Mouse (Mus musculus): ENCODE data around the gene Actg1.

Actg1 gene

DNA sequence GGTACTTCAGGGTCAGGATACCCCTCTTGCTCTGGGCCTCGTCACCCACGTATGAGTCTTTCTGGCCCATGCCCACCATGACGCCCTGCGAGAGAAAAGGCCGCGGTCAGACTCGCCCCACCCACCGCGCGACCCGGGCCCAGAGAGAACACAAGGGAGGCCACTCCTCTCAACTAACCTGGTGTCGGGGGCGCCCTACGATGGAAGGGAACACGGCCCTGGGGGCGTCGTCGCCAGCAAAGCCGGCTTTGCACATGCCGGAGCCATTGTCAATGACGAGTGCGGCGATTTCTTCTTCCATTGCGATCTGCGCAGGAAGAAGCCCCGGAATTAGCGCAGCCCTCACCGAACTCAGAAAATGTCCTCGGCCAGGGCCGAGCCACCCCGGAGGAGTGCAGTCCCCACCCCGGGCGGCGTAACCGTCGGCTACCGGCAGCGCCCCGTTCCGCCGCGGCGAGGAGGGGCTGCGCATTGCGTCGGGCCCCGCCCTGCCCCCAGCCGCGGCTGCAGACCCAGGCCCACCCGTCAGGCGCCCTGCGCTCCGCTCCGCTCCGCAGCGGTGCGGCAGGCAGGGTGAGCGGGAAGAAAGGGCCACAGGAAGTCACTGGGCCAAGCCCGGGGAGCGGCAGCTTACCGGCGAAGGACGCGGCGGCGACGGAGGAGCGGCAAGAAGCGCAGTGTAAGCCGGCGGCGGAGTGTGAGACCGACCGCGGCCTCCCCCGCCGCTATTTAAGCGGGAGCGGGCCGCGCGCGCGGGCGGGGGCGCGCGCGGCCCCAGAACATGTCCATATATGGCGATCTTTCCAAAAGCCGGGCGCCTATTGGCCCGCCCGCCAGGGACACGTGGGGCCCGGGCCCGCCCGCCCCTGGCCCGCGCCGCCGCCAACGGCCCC, at the start of gene Actg1:
TSS of gene Actg1 (minus strand) at position 752 of the 893 bp plus-strand sequence.
- DNase-seq (ENCODE audit: low read depth, low spot score) = peak; percentile 81

DNA sequence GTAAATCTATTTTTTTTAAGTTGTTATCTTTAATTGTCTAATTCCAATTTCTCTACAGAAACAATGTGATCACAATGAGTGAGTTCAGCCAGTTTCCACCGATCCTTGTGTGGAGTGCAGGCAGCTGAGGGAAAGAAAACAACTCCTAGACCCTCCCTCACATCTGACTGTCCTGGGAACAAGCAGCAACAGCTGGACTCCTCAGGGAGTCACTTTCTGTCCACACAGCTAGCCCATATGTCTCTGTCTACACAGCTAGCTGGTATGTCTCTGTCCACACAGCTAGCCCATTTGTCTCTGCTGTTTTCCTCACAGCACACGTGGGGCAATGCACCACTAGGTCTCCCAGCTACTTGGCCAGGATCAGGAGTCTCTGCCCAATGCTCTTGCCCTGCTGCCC, 49.3 kb upstream of the Actg1 start:
- no peak for DNase-seq (ENCODE audit: low read depth, low spot score)

DNA sequence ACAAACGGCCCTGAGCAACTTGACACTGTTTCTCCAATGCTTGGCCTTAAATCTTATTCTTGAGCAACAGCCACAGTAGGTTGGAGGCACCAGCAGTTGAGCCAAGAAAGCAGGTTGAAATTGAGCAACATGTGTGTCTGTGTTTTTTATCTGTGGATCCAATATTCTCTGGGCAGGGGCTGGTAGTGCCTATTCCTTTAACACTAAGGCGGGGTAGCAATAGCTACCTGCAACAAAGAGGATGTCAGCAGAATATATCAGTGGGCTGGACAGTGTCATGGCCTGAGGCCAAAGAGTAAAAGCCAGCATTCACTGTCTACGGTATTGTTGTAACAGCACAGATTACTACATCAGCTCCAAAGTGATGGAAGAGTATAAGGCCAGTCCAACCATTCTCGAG, 47.3 kb upstream of the Actg1 start:
- no peak for DNase-seq (ENCODE audit: low read depth, low spot score)

DNA sequence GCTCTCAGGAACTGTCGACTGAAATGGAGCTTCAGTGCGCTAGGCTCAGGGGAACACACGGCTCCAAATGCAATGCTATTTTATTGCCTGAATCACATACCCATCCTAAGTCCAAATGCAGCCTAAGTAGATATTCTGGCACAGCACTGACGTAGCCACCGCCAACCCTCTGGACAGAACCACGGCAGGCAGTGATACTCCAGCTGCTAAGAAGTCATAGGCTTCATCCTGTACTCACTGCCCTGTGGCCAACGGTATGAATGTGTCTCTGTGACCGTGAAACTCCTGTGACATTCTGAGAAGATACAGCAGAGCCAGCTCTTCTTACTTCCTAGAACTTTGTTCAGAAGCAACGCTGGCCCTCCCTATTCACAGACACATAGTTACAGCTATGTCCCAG, 40.2 kb upstream of the Actg1 start:
- DNase-seq (ENCODE audit: low read depth, low spot score) = no peak

DNA sequence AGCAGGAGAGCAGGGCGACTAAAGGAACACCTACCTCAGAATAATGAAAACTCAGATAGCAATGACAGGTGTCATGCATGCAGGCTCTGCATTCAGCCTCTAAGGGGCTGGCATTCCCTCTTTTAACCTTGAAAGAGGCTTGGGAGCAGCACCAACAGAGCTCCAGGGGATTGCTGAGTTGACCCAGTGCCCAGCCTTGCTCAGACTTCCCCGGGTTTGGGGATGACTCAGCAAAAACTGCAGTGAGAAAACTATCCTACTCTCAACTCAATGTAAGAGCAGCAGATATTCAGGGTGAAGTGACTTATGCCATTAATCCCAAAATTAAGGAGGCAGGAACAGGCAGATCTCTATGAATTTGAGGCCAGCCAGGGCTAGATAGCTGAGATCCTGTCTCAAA, 38.8 kb upstream of the Actg1 start:
- peak; percentile 69 for DNase-seq (ENCODE audit: low read depth, low spot score)

DNA sequence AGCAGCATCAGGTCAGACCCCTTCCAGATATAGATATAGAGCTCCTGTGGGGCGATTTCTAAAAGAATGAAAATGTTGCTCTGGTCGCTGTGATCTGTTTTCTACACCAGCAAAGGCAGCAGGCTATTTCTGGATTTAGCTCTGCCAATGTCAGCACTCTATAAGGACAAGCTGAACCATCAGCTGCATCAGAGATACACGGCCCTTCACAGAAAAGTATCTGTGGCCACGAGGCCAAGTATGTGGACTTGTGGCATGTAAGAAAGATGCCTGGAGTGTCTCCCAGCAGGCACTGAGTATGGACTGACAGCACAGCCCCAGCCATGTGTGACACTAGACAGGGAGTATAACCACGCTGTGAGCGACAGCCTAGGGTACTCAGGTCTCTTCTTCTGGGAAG, 38.3 kb upstream of the Actg1 start:
- no peak for DNase-seq (ENCODE audit: low read depth, low spot score)

DNA sequence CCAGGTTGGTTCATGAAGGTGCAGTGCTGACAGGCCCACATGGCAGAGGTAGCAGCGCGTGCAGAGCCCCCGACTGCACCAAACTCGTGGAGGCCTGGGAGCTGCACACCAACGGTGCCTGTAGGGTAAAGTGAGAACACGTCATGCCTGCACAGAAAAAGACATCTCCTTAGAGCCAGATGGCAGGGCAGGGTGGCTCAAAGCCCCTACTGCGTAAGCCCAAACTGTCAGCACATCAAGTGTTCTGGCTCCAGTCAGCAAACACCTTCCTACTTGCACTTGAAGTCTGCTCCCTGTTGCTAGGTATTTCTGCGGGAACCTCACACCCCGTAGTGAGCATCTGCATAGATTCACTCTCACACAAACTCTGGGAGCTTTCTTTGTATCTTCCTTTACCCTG, 34.2 kb upstream of the Actg1 start:
- no peak for DNase-seq (ENCODE audit: low read depth, low spot score)

DNA sequence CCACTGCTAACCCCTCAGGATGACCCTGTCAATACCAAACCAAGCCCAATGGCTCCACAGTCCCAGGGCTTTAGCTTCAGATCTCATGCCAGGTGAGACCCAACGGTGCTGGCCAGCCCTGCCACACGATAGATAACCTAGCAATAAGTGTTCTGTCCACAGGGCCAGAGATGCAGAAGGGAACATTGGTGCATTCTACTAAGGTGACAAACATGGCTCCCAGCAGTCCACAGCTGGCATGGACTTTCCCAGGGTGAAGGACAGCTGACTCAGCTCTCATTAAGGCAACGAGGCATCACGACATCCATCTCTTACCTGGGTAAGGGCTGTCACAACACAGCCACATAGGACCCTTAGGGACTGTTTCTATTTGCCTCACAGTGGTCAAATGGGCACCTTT, 32.8 kb upstream of the Actg1 start:
- DNase-seq (ENCODE audit: low read depth, low spot score) = no peak

DNA sequence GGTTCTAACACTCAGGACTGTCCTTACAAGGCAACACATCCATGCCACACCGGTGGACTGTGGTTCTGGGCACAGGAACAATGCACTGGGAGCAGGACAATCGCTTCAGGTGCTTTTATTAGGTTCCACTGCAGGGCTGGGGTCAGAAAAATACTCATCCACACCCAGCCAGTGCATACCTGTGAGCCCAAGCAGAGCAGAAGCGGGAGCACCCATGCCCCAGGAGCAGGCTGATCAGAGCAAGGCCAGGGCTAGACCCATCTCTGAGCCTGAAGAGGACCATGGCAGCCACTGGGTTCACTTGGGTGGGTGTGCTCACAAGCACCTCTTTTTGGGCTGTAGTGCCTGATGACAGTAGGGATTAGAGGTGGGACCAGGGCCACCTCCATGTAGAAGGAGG, 31.9 kb upstream of the Actg1 start:
- no peak for DNase-seq (ENCODE audit: low read depth, low spot score)

DNA sequence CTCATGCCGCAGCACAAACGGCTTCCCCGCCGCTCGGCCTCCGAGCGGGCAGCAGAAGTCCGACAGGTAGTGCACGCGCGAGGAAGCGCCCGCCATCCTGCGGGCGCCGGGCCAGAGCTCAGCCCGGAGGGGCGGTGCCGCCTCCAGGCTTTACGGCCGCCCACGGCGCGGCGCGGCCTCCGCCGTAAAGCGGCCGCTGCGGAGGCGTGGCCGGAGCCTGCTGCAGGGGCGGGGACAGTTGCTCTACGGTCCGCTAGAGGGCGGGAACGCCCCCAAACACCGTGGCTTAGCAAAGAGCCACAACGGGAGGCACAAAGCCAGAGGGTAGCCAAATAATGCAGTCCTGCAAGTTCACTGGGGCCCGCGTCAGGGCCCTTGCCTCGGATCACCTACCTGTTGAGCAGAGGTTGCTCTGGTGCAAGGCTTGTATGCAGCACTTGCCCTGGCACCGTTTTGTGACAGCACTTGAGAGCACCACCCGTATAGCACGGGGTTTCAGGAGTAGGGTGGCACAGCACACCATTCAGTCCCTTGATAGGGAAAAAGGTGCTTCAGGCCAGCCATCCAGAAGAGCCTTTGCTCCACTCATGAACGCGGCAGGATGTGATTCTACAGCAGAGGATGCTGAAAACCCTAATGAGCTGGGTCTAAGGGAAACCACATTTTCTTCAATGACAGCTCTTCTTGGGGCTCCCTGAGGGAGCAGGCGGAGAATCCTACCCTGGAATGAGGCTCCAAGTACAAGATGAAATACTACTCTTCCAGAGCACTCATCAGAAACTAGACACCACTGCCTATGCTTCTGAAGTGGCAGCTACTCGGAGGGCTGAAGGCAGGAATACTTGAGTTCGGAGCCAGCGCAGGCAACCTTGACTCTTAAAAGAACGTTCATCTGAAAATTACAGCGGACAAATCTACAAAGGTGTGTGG, 30.5 kb upstream of the Actg1 start, which contains the start of gene Faap100:
TSS of gene Faap100 (minus strand) at position 154 of the 930 bp plus-strand sequence.
- peak; percentile 94 for DNase-seq (ENCODE audit: low read depth, low spot score)

DNA sequence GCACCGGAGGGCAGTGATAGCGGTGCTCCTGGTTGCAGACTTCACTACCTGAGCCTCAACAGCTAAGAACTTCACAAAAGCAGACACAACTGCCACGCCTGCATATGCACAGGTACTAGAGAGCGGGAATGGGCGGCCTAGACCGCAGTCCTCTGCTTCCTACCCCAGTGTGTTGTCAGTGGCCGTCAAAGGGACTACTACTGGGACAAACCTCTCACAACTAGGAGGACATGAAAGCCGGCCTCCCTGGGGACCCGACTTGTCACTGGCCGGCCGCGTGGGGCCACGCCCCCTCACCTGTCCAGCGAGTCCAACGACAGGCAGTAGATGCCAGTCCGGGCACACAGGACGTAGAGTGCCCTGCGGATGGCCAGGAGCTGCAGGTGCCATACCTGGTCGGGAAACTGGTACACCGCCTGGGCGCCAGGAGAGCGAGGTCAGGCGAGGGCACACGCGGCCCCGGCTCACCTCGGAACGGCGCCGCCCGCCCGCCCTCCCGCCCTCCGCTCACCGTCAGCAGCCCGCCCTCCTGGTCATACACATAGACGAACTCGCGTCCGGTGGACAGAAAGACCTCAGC, 29.8 kb upstream of the Actg1 start:
- DNase-seq (ENCODE audit: low read depth, low spot score) = peak; percentile 32

DNA sequence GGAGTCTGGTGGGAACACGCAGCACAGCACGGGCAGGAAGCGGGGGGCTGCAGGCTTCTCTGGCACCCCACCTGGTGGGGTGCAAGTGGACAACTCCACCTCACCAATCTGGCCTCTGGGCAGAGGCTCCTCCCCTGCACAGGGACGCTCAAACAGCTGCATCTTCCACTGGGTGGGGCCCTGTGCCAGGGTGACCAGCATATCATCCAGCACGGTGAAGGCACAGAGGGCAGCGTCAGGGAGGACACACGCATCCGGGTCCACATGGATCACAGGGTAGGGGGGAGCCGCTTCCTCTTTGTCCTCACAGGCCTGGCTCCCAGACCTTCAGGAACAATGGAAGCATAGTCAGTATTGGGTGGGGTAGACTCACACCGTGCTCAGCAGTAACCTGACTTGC, 29.0 kb upstream of the Actg1 start:
- no peak for DNase-seq (ENCODE audit: low read depth, low spot score)

DNA sequence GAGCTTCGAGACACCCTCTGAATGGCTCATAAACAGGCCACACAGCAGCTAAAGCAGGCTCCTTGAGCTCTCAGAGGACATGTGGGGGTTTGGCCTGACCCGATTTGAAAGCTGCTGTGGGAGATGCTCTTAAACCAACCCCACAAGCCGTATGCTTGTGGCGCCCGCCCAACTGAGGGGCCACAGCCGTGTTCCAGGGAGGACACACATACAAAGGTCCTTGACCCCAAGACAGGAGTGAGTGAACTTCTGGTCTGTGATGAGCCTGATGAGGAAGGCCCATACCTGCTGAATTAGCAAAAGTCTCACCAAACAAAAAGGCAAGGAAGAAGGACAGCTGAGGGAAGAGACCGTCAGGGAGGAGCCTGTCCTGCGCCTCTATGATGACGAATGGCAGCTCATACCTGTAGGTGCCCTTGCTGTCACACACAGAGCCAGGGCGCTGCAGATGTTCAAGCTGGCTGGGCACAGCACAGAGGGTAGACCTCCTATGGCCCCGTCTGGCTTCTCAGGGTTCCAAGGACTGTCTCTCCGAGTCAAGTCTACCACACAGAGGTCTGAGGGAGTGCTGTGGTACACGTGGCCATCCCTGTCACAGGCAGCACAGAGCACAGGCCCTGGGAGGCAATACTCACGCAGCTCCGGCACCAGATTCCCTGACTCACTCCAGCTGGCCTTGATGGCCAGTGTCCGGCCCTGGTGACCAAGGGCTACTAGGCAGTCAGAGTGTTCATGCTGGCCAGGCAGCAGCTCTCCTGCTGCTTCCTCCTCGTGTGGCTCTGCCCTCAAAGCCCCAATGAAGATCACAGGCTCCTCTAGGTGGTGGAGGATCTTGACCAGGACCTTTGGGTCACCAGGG, 28.2 kb upstream of the Actg1 start:
- DNase-seq (ENCODE audit: low read depth, low spot score) = no peak

DNA sequence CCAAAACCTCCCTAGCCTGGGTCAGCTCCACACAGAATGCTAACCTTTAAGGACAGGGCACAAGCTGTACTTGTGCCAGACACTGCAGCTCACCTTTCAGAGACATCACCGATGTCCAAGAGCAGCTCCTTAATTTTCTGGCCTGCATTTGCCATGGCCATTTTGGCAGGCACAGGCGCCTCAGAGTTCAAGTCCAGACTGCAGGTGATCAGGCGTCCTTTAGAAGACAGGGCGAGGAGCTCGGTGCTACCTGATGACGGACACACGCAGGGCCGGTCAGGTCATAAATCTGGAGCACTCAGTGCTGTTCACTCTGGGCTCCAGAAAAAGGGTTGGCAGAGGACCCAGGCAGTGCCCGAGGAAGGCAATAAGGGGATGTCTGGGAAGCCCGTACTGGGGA, 27.0 kb upstream of the Actg1 start:
- DNase-seq (ENCODE audit: low read depth, low spot score) = no peak

DNA sequence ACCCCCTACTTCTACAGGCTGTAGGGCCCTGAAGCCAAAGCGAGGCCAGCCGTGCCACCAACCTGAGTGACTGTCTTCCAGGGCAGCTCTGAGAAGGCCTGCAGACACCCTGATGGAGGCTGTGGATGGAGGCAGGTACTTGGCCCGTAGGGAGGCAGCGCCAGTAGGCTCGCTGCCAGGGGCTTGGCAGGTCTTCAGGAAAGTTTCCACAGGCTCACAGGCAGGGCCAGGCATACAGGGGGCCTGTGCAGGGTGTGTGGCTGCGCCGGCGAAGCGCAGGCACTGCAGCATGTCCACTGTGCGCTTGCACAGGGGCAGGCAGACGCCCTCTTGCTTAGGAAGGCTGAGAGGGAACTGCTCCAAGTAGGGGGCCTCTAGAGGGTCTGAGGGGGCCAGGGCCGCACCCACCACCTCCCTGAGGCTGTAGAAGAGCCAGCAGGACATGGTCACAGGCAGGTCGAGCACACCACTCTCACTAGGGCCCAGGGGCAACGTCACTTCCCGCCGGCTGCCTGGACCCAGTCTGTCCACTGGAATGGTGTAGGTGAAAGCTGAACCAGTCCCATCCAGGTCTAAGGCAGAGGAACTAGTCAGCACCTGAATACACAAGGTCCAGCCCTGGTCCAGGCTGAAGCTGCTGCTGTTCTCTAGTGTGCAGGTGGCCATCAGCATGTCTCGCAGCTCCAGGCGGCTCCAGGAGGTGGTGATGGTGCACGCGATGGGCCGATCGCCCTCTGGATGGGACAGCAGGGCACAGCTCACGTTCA, 25.7 kb upstream of the Actg1 start:
- DNase-seq (ENCODE audit: low read depth, low spot score) = no peak

DNA sequence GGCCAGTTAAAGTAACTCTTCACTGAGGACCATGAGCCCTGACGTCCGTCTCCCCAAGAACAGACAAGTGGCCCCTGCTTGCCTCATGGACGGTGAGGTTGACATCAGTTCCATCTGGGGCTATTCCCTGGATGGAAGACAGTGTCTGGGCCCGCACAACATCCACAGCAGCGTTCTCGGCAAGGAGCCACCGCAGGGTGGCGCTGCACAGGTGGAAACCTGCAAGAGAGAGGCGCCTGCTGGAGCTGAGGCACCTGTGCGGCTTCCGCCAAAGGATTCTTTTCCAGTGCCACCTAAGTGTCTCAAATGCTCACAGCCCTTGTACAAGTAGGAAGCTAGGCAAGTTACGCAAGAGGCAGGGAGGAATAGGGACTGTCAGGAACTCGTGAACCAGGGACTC, 24.7 kb upstream of the Actg1 start:
- no peak for DNase-seq (ENCODE audit: low read depth, low spot score)

DNA sequence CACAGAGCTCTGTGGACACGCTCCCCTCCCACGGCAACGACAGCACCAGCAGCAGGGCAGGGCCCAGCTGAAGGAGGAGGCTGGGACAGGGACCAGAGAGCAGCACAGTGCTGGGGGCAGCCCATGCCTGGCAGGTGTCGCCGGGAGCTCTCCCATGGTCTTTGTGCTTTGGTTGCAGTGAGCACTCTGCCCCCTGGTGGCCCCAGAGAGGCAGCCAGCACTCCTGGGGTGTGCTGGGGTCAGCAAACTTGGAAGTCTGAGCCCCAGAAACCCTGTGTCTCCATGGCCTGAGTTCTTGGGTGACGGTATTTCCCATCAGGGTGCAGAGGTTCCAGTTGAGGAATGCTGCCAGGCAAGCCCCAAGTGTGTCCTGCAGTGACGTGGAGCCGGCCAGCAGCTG, 21.3 kb upstream of the Actg1 start:
- peak; percentile 63 for DNase-seq (ENCODE audit: low read depth, low spot score)

DNA sequence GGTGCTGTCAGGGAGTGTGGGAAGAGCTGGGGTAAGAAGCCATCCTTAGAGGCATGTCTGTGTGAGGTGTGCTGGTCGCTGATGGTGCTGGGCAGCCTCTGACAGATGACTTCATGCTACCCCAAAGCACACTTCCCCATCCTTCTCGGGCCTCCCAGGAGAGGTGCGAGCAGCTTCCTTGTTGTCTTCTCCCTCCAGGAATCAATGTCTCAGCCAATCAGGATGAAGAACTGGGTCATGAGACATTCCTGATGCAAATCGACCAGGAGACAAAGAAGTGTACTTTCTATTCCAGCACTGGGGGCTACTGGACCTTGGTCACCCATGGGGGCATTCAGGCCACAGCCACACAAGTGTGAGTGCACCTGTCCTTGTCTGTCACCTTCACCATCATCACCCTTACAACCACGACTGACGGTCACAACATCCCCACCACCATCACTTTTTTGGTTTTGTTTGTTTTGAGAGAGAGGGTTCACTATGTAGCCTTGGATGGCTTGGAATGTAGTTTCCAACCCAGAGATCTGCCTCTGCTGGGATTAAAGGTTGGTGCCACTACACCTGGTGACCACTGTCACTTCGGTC, 18.2 kb upstream of the Actg1 start:
- DNase-seq (ENCODE audit: low read depth, low spot score) = no peak

DNA sequence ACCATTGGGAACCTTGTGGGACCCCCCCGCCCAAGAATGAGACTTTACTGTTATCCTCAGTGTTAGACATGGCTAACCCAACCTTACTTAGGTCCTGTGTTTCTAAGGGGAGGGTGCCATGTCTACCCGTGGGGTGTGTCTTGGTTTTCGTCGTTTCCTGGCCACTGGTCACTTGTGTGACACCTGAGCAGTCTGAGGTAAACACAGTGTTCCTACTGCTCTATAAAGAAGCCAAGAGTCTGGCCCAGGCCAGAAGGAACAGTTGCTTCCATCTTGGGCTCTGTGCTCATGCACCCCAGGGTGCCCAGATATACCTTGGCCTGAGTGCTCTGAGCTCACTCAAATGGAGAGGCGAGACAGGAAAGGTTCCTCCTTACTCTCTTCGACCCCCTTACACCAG, 14.5 kb upstream of the Actg1 start:
- no peak for DNase-seq (ENCODE audit: low read depth, low spot score)

DNA sequence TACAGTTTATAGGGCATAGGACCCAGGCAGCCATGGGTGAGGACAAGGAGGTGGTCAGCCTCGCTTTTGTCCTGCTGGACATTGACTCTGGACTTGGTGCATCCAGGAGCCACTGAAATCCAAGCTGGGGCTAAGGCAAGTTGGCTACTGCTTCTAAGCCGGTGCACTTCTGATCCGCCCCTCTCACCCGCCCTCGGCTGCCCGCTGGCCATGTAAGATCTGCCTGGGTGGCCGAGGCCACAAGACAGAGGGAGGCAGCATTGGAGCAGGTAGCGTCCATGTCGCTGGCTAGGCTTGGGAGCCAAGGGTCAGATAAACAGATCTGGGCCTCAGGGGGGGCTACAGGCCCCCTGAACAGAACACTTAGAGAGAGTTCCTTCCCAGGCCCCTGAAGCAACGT, 13.0 kb upstream of the Actg1 start, which contains the start of gene Fscn2:
TSS of gene Fscn2 (plus strand) at position 240 of the 400 bp plus-strand sequence.
- no peak for DNase-seq (ENCODE audit: low read depth, low spot score)
